In the genomic region with DNA sequence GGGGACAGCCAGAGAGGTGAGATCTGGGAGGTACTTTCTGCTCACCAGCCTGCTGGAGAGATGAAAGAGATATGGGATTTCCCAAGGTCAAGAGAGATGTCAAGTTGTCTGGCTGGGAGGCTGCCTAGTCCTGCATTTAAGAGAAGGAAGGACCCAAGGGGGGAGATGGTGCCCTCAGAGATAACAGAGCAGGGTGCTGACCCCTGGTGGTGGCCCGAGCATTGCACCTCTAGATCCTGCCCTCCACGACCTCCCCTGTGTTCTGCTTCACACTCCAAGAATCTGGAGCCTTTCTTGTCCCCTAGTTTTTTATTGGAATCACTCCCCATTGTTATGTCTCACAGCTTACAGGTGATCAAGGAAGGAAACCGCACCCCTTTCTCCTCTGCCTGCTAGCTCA, we compare ENCODE assay signal across 9 mouse cellular contexts. TPM values are rescaled to one million over a fixed set of nuclear protein-coding genes. Genes with fewer than 3 reads are reported as not detected.
DNase-seq lines count a peak whose midpoint lies in the region; ATAC-seq and TF ChIP-seq lines count a peak whose summit lies in the region.
"Had no signal": no experiment of that assay in that cellular context is flagged by ENCODE, and none has a peak within 500 bp of the region (broad histone marks: within the 10 kb centered on the region; RNA-seq: fewer than 3 reads in every experiment).

No protein-coding gene starts in this region.

- no peak overlapping the region for H3K4me3 ChIP-seq in intestine, postnatal 0 days (ENCODE audit: low read depth, low read length)
- no peak overlapping the region for H3K4me3 ChIP-seq in intestine, embryonic 15.5 days (replicated peaks)
- H3K4me3 ChIP-seq in embryonic fibroblast, embryonic 13.5 days (ENCODE audit: insufficient read depth, low read length): no peak overlapping the region
- no peak overlapping the region for H3K4me3 ChIP-seq in limb, embryonic 10.5 days
- H3K4me3 ChIP-seq: embryonic facial prominence, embryonic 12.5 days had no signal

- no peaks in the 10 kb centered on the region for H3K27me3 ChIP-seq in intestine, postnatal 0 days (replicated peaks; ENCODE audit: control insufficient read depth, insufficient read depth, low read length)
- H3K27me3 ChIP-seq in intestine, embryonic 15.5 days (replicated peaks): no peaks in the 10 kb centered on the region
- H3K27me3 ChIP-seq in limb, embryonic 10.5 days (ENCODE audit: low read depth, poor library complexity, severe bottlenecking): peaks cover 21% of the 10 kb centered on the region
- H3K27me3 ChIP-seq: embryonic facial prominence, embryonic 12.5 days had no signal

- TF ChIP-seq POLR2A in embryonic fibroblast, embryonic 13.5 days (IDR thresholded peaks at IDR 0.05; ENCODE audit: low read depth, low read length): no peak

- no peak overlapping the region for H3K27ac ChIP-seq in intestine, postnatal 0 days (ENCODE audit: low read depth, low read length)
- no peak overlapping the region for H3K27ac ChIP-seq in intestine, embryonic 15.5 days
- no peak overlapping the region for H3K27ac ChIP-seq in embryonic fibroblast, embryonic 13.5 days (ENCODE audit: insufficient read depth, low read length)
- no peak overlapping the region for H3K27ac ChIP-seq in limb, embryonic 10.5 days
- H3K27ac ChIP-seq: embryonic facial prominence, embryonic 12.5 days had no signal

- H3K9ac ChIP-seq in intestine, postnatal 0 days (ENCODE audit: low read depth, low read length): no peak overlapping the region
- no peak overlapping the region for H3K9ac ChIP-seq in intestine, embryonic 15.5 days
- H3K9ac ChIP-seq: embryonic facial prominence, embryonic 12.5 days had no signal

- peaks cover 3% of the 10 kb centered on the region; the same call in 1 of the 2 replicates for H3K4me1 ChIP-seq in intestine, postnatal 0 days (replicated peaks; ENCODE audit: control insufficient read depth, insufficient read depth, low read length)
- peaks cover 48% of the 10 kb centered on the region for H3K4me1 ChIP-seq in intestine, embryonic 15.5 days (replicated peaks)
- H3K4me1 ChIP-seq in embryonic fibroblast, embryonic 13.5 days (ENCODE audit: control insufficient read depth, insufficient read depth, low read length): no peaks in the 10 kb centered on the region
- peaks cover 62% of the 10 kb centered on the region for H3K4me1 ChIP-seq in limb, embryonic 10.5 days

- TF ChIP-seq CTCF in intestine, postnatal 0 days (IDR thresholded peaks at IDR 0.05; ENCODE audit: low read depth): peak; percentile 89
- peak; percentile 64; the same call in 1 of the 2 replicates for TF ChIP-seq CTCF in embryonic fibroblast, embryonic 13.5 days (IDR thresholded peaks at IDR 0.05; ENCODE audit: borderline replicate concordance, insufficient read depth, low read length)

- WGBS in intestine, postnatal 0 days: 17% methylated on average over 3 of the region's 3 CpGs
- WGBS in intestine, embryonic 15.5 days: 6% methylated on average over 3 of the region's 3 CpGs
- WGBS in limb, embryonic 10.5 days: 11% methylated on average over 3 of the region's 3 CpGs

- H3K4me2 ChIP-seq in intestine, postnatal 0 days (replicated peaks; ENCODE audit: low read depth): no peak overlapping the region
- H3K4me2 ChIP-seq in intestine, embryonic 15.5 days (replicated peaks): no peak overlapping the region
- H3K4me2 ChIP-seq: embryonic facial prominence, embryonic 12.5 days had no signal

- no peak for ATAC-seq in intestine, postnatal 0 days
- no peak for ATAC-seq in intestine, embryonic 15.5 days
- ATAC-seq in activated CD4-positive, CD25-positive, alpha-beta regulatory T cell, adult 4 months: peak; percentile 48

- peak; percentile 69 for DNase-seq in CD4-positive helper T cell, adult 2 months (ENCODE audit: low read depth, low spot score)
- DNase-seq in limb, embryonic 10.5 days (ENCODE audit: low spot score): peak; percentile 71
- peak; percentile 78 for DNase-seq in retina, postnatal 1 day
- no peak for DNase-seq in right cerebral cortex, postnatal 25 days

- no peaks in the 10 kb centered on the region for H3K9me3 ChIP-seq in intestine, postnatal 0 days (ENCODE audit: control insufficient read depth)
- no peaks in the 10 kb centered on the region for H3K9me3 ChIP-seq in intestine, embryonic 15.5 days
- no peaks in the 10 kb centered on the region for H3K9me3 ChIP-seq in limb, embryonic 10.5 days (replicated peaks)
- H3K9me3 ChIP-seq: embryonic facial prominence, embryonic 12.5 days had no signal

- H3K36me3 ChIP-seq in intestine, postnatal 0 days (ENCODE audit: control insufficient read depth, insufficient read depth): no peaks in the 10 kb centered on the region
- no peaks in the 10 kb centered on the region for H3K36me3 ChIP-seq in intestine, embryonic 15.5 days
- H3K36me3 ChIP-seq in limb, embryonic 10.5 days: peaks cover 13% of the 10 kb centered on the region

RNA-seq across cellular contexts. Expression of a gene that starts 12.9 kb away (rescaled TPM):
- polyA plus RNA-seq in intestine, postnatal 0 days (2015; fragmentation: Nextera tagmentation; extraction: Ambion mirVana): 1.7 and 2.0 TPM in 2 replicates
- 3.9 and 4.8 TPM in 2 replicates for polyA plus RNA-seq in intestine, embryonic 15.5 days (2015; fragmentation: Nextera tagmentation; extraction: Ambion mirVana)
- not detected for polyA plus RNA-seq in activated CD4-positive, CD25-positive, alpha-beta regulatory T cell, adult 4 months (2017; shearing (Covaris generic))
- polyA plus RNA-seq in embryonic fibroblast, embryonic 13.5 days (2011; ENCODE audit: insufficient read length, low read depth, missing spikeins): 9.0 and 9.3 TPM in 2 replicates
- polyA plus RNA-seq in limb, embryonic 10.5 days (2016; fragmentation: Nextera tagmentation; extraction: Ambion mirVana): 5.4 and 6.9 TPM in 2 replicates

RNA-seq across cellular contexts. Expression of a gene that starts 17.2 kb away (rescaled TPM):
- 5.9 and 10.0 TPM in 2 replicates for polyA plus RNA-seq in intestine, postnatal 0 days (2015; fragmentation: Nextera tagmentation; extraction: Ambion mirVana)
- polyA plus RNA-seq in intestine, embryonic 15.5 days (2015; fragmentation: Nextera tagmentation; extraction: Ambion mirVana): 7.9 and 8.9 TPM in 2 replicates
- 10 to 100 TPM; 37.5 to 92.8 TPM for polyA plus RNA-seq in activated CD4-positive, CD25-positive, alpha-beta regulatory T cell, adult 4 months (2017; shearing (Covaris generic))
- 60.9 and 68.2 TPM in 2 replicates for polyA plus RNA-seq in embryonic fibroblast, embryonic 13.5 days (2011; ENCODE audit: insufficient read length, low read depth, missing spikeins)
- 4.1 and 7.1 TPM in 2 replicates for polyA plus RNA-seq in limb, embryonic 10.5 days (2016; fragmentation: Nextera tagmentation; extraction: Ambion mirVana)

RNA-seq across cellular contexts. Expression of a gene that starts 47.2 kb away (rescaled TPM):
- polyA plus RNA-seq in intestine, postnatal 0 days (2015; fragmentation: Nextera tagmentation; extraction: Ambion mirVana): 46.5 and 50.9 TPM in 2 replicates
- polyA plus RNA-seq in intestine, embryonic 15.5 days (2015; fragmentation: Nextera tagmentation; extraction: Ambion mirVana): 61.1 and 62.0 TPM in 2 replicates
- 10 to 100 TPM; 42.8 to 43.6 TPM for polyA plus RNA-seq in activated CD4-positive, CD25-positive, alpha-beta regulatory T cell, adult 4 months (2017; shearing (Covaris generic))
- polyA plus RNA-seq in embryonic fibroblast, embryonic 13.5 days (2011; ENCODE audit: insufficient read length, low read depth, missing spikeins): 20.4 and 21.3 TPM in 2 replicates
- polyA plus RNA-seq in limb, embryonic 10.5 days (2016; fragmentation: Nextera tagmentation; extraction: Ambion mirVana): 92.3 and 97.5 TPM in 2 replicates

RNA-seq across cellular contexts. Expression of a gene that starts 56.1 kb away (rescaled TPM):
- polyA plus RNA-seq in intestine, postnatal 0 days (2015; fragmentation: Nextera tagmentation; extraction: Ambion mirVana): 0.48 and 0.77 TPM in 2 replicates
- 4.1 TPM in 2 replicates for polyA plus RNA-seq in intestine, embryonic 15.5 days (2015; fragmentation: Nextera tagmentation; extraction: Ambion mirVana)
- under 1 TPM in 1 of 2 experiments, not detected in 1; 0.38 TPM for polyA plus RNA-seq in activated CD4-positive, CD25-positive, alpha-beta regulatory T cell, adult 4 months (2017; shearing (Covaris generic))
- not detected in 2 replicates for polyA plus RNA-seq in embryonic fibroblast, embryonic 13.5 days (2011; ENCODE audit: insufficient read length, low read depth, missing spikeins)
- polyA plus RNA-seq in limb, embryonic 10.5 days (2016; fragmentation: Nextera tagmentation; extraction: Ambion mirVana): 1.8 and 4.1 TPM in 2 replicates
